Mouse (Mus musculus) left cerebral cortex, postnatal 25 days (tissue): Measurements from ENCODE around the gene Thbs3. TPM values are rescaled to one million over a fixed set of nuclear protein-coding genes. Genes with fewer than 3 reads are reported as not detected.
"Not testable (repeated sequence)": the region's sequence is repeated elsewhere in the genome, so short reads cannot be mapped to it uniquely, and the experiment has no call there.

Source experiments
- DNase-seq, 2 experiments: peaks; one replicate each; pipeline ENCODE4 v3.0.0; 2022; ENCODE audit warnings: low spot score in 2 of 2, mixed read lengths in 1 of 2
- intact Hi-C: fragments of 180-260 bp; cut with DNase I; formaldehyde crosslinking; loops from one replicate; pipeline ENCODE4 v1.15.1; 2025
- total RNA-seq, 2 experiments: library from RNA; stranded (reverse); gene quantifications; 2 replicates each; pipeline ENCODE4 v1.2.3; 2021

Gene Thbs3
- total RNA-seq, 2 experiments from 2014 or later, result 23.6 to 26.5 TPM

- intact Hi-C loops, result no loop called here
- DNase-seq, result no peak
Observed at GRCm38 (mm10) chr3:89193853-89194252, 21.1 kb upstream of the Thbs3 start.

- intact Hi-C loops, result no loop called here
- peak; percentile 84 to 93 for DNase-seq
Observed at GRCm38 (mm10) chr3:89195979-89196877, 18.8 kb upstream of the Thbs3 start.

GRCm38 (mm10) chr3:89199839-89200238 is 15.1 kb upstream of the Thbs3 start:
- intact Hi-C loops, result no loop called here
- no peak for DNase-seq

- intact Hi-C loops, result no loop called here
- DNase-seq, result peak; percentile 88 to 92
Observed at GRCm38 (mm10) chr3:89202253-89203141, 12.5 kb upstream of the Thbs3 start, which contains the start of gene Gba. Gba (plus strand) TSS chr3:89202928.

GRCm38 (mm10) chr3:89203142-89203514 is 11.9 kb upstream of the Thbs3 start:
- DNase-seq, result no peak
- intact Hi-C loops, result no loop called here

GRCm38 (mm10) chr3:89206079-89206478 is 8.9 kb upstream of the Thbs3 start:
- no peak for DNase-seq
- intact Hi-C loops, result no loop called here

GRCm38 (mm10) chr3:89206695-89207094 is 8.3 kb upstream of the Thbs3 start:
- intact Hi-C loops, result no loop called here
- DNase-seq, result no peak

GRCm38 (mm10) chr3:89208075-89208657 is 6.8 kb upstream of the Thbs3 start:
- intact Hi-C loops, result no loop called here
- DNase-seq, result no peak

GRCm38 (mm10) chr3:89208736-89209135 is 6.2 kb upstream of the Thbs3 start:
- intact Hi-C loops, result no loop called here
- no peak for DNase-seq

- intact Hi-C loops, result loop anchor here (10.0 kb wide), 1 partner anchor 265 kb away; no protein-coding TSS in a partner anchor
- no peak for DNase-seq
Observed at GRCm38 (mm10) chr3:89209731-89210130, 5.2 kb upstream of the Thbs3 start.

GRCm38 (mm10) chr3:89210162-89210561 is 4.8 kb upstream of the Thbs3 start:
- intact Hi-C loops, result loop anchor here (10.0 kb wide), 1 partner anchor 265 kb away; no protein-coding TSS in a partner anchor
- no peak for DNase-seq

- intact Hi-C loops, result loop anchor here (10.0 kb wide), 1 partner anchor 266 kb away; no protein-coding TSS in a partner anchor
- DNase-seq, result no peak
Observed at GRCm38 (mm10) chr3:89210731-89211130, 4.2 kb upstream of the Thbs3 start.

- peak; percentile 93 to 94 for DNase-seq
- intact Hi-C loops, result loop anchor here (10.0 kb wide), 1 partner anchor 269 kb away; no protein-coding TSS in a partner anchor
Observed at GRCm38 (mm10) chr3:89213803-89214530, 1.0 kb upstream of the Thbs3 start.

GRCm38 (mm10) chr3:89215853-89216252 is 873 bp downstream of the Thbs3 start:
- peak; percentile 87 to 91 for DNase-seq
- intact Hi-C loops, result loop anchor here (5.0 to 10.0 kb wide), 2 partner anchors 124 to 271 kb away; partner anchors contain the start of gene Rusc1

GRCm38 (mm10) chr3:89216407-89216806 is 1.4 kb downstream of the Thbs3 start:
- not testable (repeated sequence) for DNase-seq
- intact Hi-C loops, result loop anchor here (5.0 to 10.0 kb wide), 2 partner anchors 124 to 272 kb away; partner anchors contain the start of gene Rusc1

- intact Hi-C loops, result loop anchor here (5.0 to 10.0 kb wide), 2 partner anchors 126 to 273 kb away; partner anchors contain the start of gene Rusc1
Observed at GRCm38 (mm10) chr3:89218271-89218670, 3.3 kb downstream of the Thbs3 start.

GRCm38 (mm10) chr3:89219546-89219945 is 4.6 kb downstream of the Thbs3 start:
- intact Hi-C loops, result loop anchor here (5.0 to 10.0 kb wide), 2 partner anchors 127 to 275 kb away; partner anchors contain the start of gene Rusc1
- DNase-seq, result no peak

More at GRCm38 (mm10) chr3:89218271-89218670, 3.3 kb downstream of the Thbs3 start:
- no peak for DNase-seq

- DNase-seq, result peak in 1 of 2 experiments; percentile 68
- intact Hi-C loops, result no loop called here
Observed at GRCm38 (mm10) chr3:89221167-89221566, 6.2 kb downstream of the Thbs3 start.

- intact Hi-C loops, result no loop called here
Observed at GRCm38 (mm10) chr3:89224796-89225195, 9.8 kb downstream of the Thbs3 start.

More at GRCm38 (mm10) chr3:89224796-89225195, 9.8 kb downstream of the Thbs3 start:
- no peak for DNase-seq
